Mouse (Mus musculus) embryonic fibroblast, embryonic 13.5 days (primary cell): ENCODE data around the gene Blvrb. TPM values are rescaled to one million over a fixed set of nuclear protein-coding genes. Genes with fewer than 3 reads are reported as not detected.
A peak's percentile ranks its signal among the peaks of the same experiment; 100 is the strongest.

ENCODE experiments used
- H3K27ac ChIP-seq: 2 replicates; pipeline ENCODE4 v1.5.1; 2012; ENCODE audit warnings: low read length, control low read depth, inconsistent platforms; ENCODE audit not compliant: insufficient read depth
- H3K4me1 ChIP-seq: 2 replicates; pipeline ENCODE4 v1.6.1; 2011; ENCODE audit warnings: low read length; ENCODE audit not compliant: control insufficient read depth, insufficient read depth
- H3K4me3 ChIP-seq: 2 replicates; pipeline ENCODE4 v1.5.1; 2011; ENCODE audit warnings: mild to moderate bottlenecking, control low read depth, low read length; ENCODE audit not compliant: insufficient read depth
- CTCF ChIP-seq: IDR thresholded peaks from 2 replicates; pipeline ENCODE4 v1.5.1; 2011; ENCODE audit warnings: mild to moderate bottlenecking, control low read depth, low read length, moderate library complexity, borderline replicate concordance; ENCODE audit not compliant: insufficient read depth
- POLR2A ChIP-seq: IDR thresholded peaks from 2 replicates; pipeline ENCODE4 v1.6.1; 2011; ENCODE audit warnings: low read depth, mild to moderate bottlenecking, control low read depth, low read length, moderate library complexity
- polyA plus RNA-seq: library from polyadenylated mRNA; stranded (reverse); fragments of >200 nt; gene quantifications from 2 replicates; pipeline ENCODE4 v1.2.4, GENCODE M21; 2011; ENCODE audit warnings: low read depth; ENCODE audit not compliant: missing spikeins, insufficient read length

Gene Blvrb
- polyA plus RNA-seq, 1 experiment = 16.6 TPM

- H3K27ac ChIP-seq = no peak overlapping the region
- TF ChIP-seq POLR2A = no peak
- TF ChIP-seq CTCF = no peak
- no peaks in the 10 kb centered on the region for H3K4me1 ChIP-seq
- no peak overlapping the region for H3K4me3 ChIP-seq
These were observed 19.9 kb downstream of the Blvrb start for GRCm38 (mm10) chr7:27467648-27468047.

- Histone ChIP-seq H3K4me3 (no peak overlapping the region), H3K4me1 (no peaks in the 10 kb centered on the region), H3K27ac (no peak overlapping the region)
- no peak for TF ChIP-seq CTCF
- no peak for TF ChIP-seq POLR2A
These were observed 23.8 kb downstream of the Blvrb start for GRCm38 (mm10) chr7:27471390-27472120.

- Histone ChIP-seq H3K4me1 (no peaks in the 10 kb centered on the region), H3K27ac (peak overlapping the region; percentile 17), H3K4me3 (no peak overlapping the region; the same call in 1 of the 2 replicates)
- TF ChIP-seq POLR2A = no peak
- no peak for TF ChIP-seq CTCF
These were observed 24.8 kb downstream of the Blvrb start for GRCm38 (mm10) chr7:27472596-27472995.

GRCm38 (mm10) chr7:27473156-27473834 is 25.5 kb downstream of the Blvrb start, which contains the start of gene Sertad3:
Gene Sertad3 (plus strand): TSS chr7:27473768.
- Histone ChIP-seq H3K27ac (peak within 1 kb of the TSS; percentile 63), H3K4me1 (no peaks in the 10 kb centered on the region), H3K4me3 (peak within 1 kb of the TSS; percentile 87)
- TF ChIP-seq POLR2A = peak; percentile 45
- no peak for TF ChIP-seq CTCF

- Histone ChIP-seq H3K4me1 (no peaks in the 10 kb centered on the region), H3K27ac (peak overlapping the region; percentile 58), H3K4me3 (peak overlapping the region; percentile 87)
- TF ChIP-seq POLR2A (peak; percentile 85), CTCF (no peak)
These were observed 26.2 kb downstream of the Blvrb start for GRCm38 (mm10) chr7:27473835-27474489.

GRCm38 (mm10) chr7:27474490-27474954 is 26.7 kb downstream of the Blvrb start:
- Histone ChIP-seq H3K4me3 (peak overlapping the region; percentile 87), H3K4me1 (no peaks in the 10 kb centered on the region), H3K27ac (peak overlapping the region; percentile 58)
- TF ChIP-seq CTCF (no peak), POLR2A (no peak; the same call in 1 of the 2 replicates)

GRCm38 (mm10) chr7:27475596-27475995 is 27.8 kb downstream of the Blvrb start:
- TF ChIP-seq CTCF (no peak), POLR2A (no peak)
- no peak overlapping the region for H3K27ac ChIP-seq
- peaks cover 2% of the 10 kb centered on the region for H3K4me1 ChIP-seq
- H3K4me3 ChIP-seq = no peak overlapping the region

- TF ChIP-seq CTCF (no peak), POLR2A (no peak)
- no peak overlapping the region for H3K27ac ChIP-seq
- H3K4me3 ChIP-seq = no peak overlapping the region
- H3K4me1 ChIP-seq = peaks cover 5% of the 10 kb centered on the region
These were observed 28.4 kb downstream of the Blvrb start for GRCm38 (mm10) chr7:27476098-27476635.

GRCm38 (mm10) chr7:27478561-27478960 is 30.8 kb downstream of the Blvrb start:
- Histone ChIP-seq H3K4me1 (peaks cover 5% of the 10 kb centered on the region), H3K4me3 (no peak overlapping the region), H3K27ac (no peak overlapping the region)
- no peak for TF ChIP-seq CTCF
- no peak for TF ChIP-seq POLR2A
